Mouse (Mus musculus) G1E (cell line): Measurements from ENCODE around the gene Cep295. TPM values are rescaled to one million over a fixed set of nuclear protein-coding genes. Genes with fewer than 3 reads are reported as not detected.

Source experiments
- ATAC-seq: 2 replicates; pipeline ENCODE4 v1.8.0; 2016; ENCODE audit warnings: mild to moderate bottlenecking; ENCODE audit not compliant: insufficient number of reproducible peaks, poor library complexity, low FRiP score, severe bottlenecking; ENCODE audit errors: extremely low read depth
- DNase-seq: peaks from one replicate; pipeline ENCODE4 v3.0.0; 2012; ENCODE audit warnings: low spot score
- H3K27me3 ChIP-seq: 2 replicates; pipeline ENCODE4 v1.6.1; 2012; ENCODE audit warnings: mild to moderate bottlenecking, low read length, inconsistent platforms; ENCODE audit not compliant: insufficient read depth
- H3K36me3 ChIP-seq: replicated peaks from 2 replicates; pipeline ENCODE3; 2012; ENCODE audit warnings: mild to moderate bottlenecking, inconsistent platforms
- H3K4me1 ChIP-seq: 2 replicates; pipeline ENCODE4 v1.6.1; 2012; ENCODE audit warnings: low read depth, low read length, inconsistent platforms, mixed read lengths; ENCODE audit not compliant: insufficient read depth
- H3K4me3 ChIP-seq: 2 replicates; pipeline ENCODE4 v1.5.1; 2012; ENCODE audit warnings: low read depth, mild to moderate bottlenecking, inconsistent platforms, low read length, moderate library complexity, mixed read lengths
- H3K9me3 ChIP-seq: replicated peaks from 2 replicates; pipeline ENCODE4 v1.6.1; 2012; ENCODE audit warnings: inconsistent platforms
- CTCF ChIP-seq: IDR thresholded peaks from 2 replicates; pipeline ENCODE4 v1.5.1; 2012; ENCODE audit warnings: low read depth, low read length, inconsistent platforms, mixed read lengths
- GATA1 ChIP-seq: IDR thresholded peaks from 2 replicates; pipeline ENCODE4 v1.6.1; 2012; ENCODE audit warnings: borderline replicate concordance, low read length, inconsistent platforms, mixed read lengths
- GATA2 ChIP-seq: IDR thresholded peaks from 2 replicates; pipeline ENCODE4 v1.6.1; 2012; ENCODE audit warnings: low read depth, low read length, inconsistent platforms, borderline replicate concordance
- POLR2AphosphoS5 ChIP-seq: IDR thresholded peaks from 2 replicates; pipeline ENCODE4 v1.6.1; 2012; ENCODE audit warnings: low read depth, low read length, inconsistent platforms; ENCODE audit not compliant: insufficient replicate concordance
- TAL1 ChIP-seq: conservative IDR thresholded peaks from 2 replicates; pipeline ENCODE4 v1.6.1; 2012; ENCODE audit warnings: low read depth, low read length, inconsistent platforms, mixed read lengths
- polyA plus RNA-seq: library from polyadenylated mRNA; stranded (reverse); fragments of >175 nt; gene quantifications from 2 replicates; pipeline ENCODE4 v1.2.3, GENCODE M21; 2012
- total RNA-seq, 2 experiments: library from RNA; stranded (forward) in 1 of 2; stranded (reverse) in 1 of 2; fragments of 200-1000 nt in 1 of 2; fragments of >200 nt in 1 of 2; fragmentation: Nextera tagmentation in 1 of 2; gene quantifications; 2 replicates each; pipeline ENCODE4 v1.2.3; 2014 to 2017

Gene Cep295
- total and polyA plus RNA-seq, 3 experiments: 5.8 to 168 (median 79.0) TPM

- TF ChIP-seq GATA1 (no peak), GATA2 (no peak), POLR2AphosphoS5 (no peak)
- DNase-seq (no peak), ATAC-seq (peak; percentile 22; the same call in 1 of the 2 replicates)
- no peak overlapping the region for H3K4me3 ChIP-seq
- H3K27me3 ChIP-seq: peaks cover 7% of the 10 kb centered on the region
- H3K9me3 ChIP-seq: peaks cover 3% of the 10 kb centered on the region; the same call in 1 of the 2 replicates
- H3K36me3 ChIP-seq: no peaks in the 10 kb centered on the region
- no peaks in the 10 kb centered on the region for H3K4me1 ChIP-seq
These were observed 8.3 kb upstream of the Cep295 start for GRCm38 (mm10) chr9:15365856-15366255.

GRCm38 (mm10) chr9:15364843-15365242, 7.3 kb upstream of the Cep295 start:
- no peaks in the 10 kb centered on the region for H3K4me1 ChIP-seq
- H3K36me3 ChIP-seq: no peaks in the 10 kb centered on the region
- ATAC-seq (no peak), DNase-seq (no peak)
- no peak overlapping the region for H3K4me3 ChIP-seq
- peaks cover 3% of the 10 kb centered on the region; the same call in 1 of the 2 replicates for H3K9me3 ChIP-seq
- no peak for TF ChIP-seq POLR2AphosphoS5
- no peak for TF ChIP-seq TAL1
- no peak for TF ChIP-seq GATA2
- TF ChIP-seq GATA1: no peak
- no peak for TF ChIP-seq CTCF
- H3K27me3 ChIP-seq: peaks cover 7% of the 10 kb centered on the region

GRCm38 (mm10) chr9:15356916-15357483, 588 bp downstream of the Cep295 start:
- DNase-seq (no peak), ATAC-seq (peak; percentile 12; the same call in 1 of the 2 replicates)
- peaks cover 28% of the 10 kb centered on the region for H3K4me1 ChIP-seq
- TF ChIP-seq CTCF: no peak
- TF ChIP-seq GATA1: no peak
- no peaks in the 10 kb centered on the region for H3K9me3 ChIP-seq
- H3K4me3 ChIP-seq: peak overlapping the region; percentile 73
- H3K27me3 ChIP-seq: no peaks in the 10 kb centered on the region
- H3K36me3 ChIP-seq: peaks cover 29% of the 10 kb centered on the region

- ATAC-seq: no peak
- TF ChIP-seq TAL1 (no peak), CTCF (no peak), GATA1 (no peak), GATA2 (no peak), POLR2AphosphoS5 (no peak)
- DNase-seq: no peak
- no peak overlapping the region for H3K4me3 ChIP-seq
- H3K27me3 ChIP-seq: no peaks in the 10 kb centered on the region
- no peaks in the 10 kb centered on the region for H3K9me3 ChIP-seq
- H3K36me3 ChIP-seq: peaks cover 85% of the 10 kb centered on the region
- peaks cover 12% of the 10 kb centered on the region for H3K4me1 ChIP-seq
These were observed 7.7 kb downstream of the Cep295 start for GRCm38 (mm10) chr9:15349925-15350324.

DNA sequence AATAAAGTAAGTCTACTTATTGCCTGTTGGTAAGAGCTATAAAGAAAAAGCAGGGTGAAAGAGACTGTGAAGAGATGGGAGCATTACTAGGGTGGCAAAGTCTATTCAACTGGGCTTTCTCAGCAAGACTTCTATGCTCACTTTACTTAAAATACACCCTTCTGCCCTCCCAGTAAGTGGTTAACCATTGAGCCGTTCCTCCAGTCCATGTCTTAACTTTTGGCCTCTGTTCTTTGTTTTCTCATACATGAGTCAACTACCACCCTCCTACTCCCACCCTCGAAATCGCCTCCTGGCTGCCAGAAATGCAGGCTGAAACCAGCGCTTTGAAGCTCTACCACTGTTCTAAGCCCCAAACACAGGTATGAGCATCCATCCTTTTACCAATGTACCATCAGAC, 19.8 kb downstream of the Cep295 start:
- Histone ChIP-seq H3K27me3 (no peaks in the 10 kb centered on the region), H3K4me1 (no peaks in the 10 kb centered on the region; the same call in 1 of the 2 replicates), H3K4me3 (no peak overlapping the region), H3K9me3 (no peaks in the 10 kb centered on the region), H3K36me3 (peaks cover 93% of the 10 kb centered on the region)
- no peak for DNase-seq
- no peak for TF ChIP-seq CTCF
- no peak for TF ChIP-seq TAL1
- no peak for TF ChIP-seq GATA2
- no peak for TF ChIP-seq GATA1
- no peak for TF ChIP-seq POLR2AphosphoS5
- ATAC-seq: no peak

DNA sequence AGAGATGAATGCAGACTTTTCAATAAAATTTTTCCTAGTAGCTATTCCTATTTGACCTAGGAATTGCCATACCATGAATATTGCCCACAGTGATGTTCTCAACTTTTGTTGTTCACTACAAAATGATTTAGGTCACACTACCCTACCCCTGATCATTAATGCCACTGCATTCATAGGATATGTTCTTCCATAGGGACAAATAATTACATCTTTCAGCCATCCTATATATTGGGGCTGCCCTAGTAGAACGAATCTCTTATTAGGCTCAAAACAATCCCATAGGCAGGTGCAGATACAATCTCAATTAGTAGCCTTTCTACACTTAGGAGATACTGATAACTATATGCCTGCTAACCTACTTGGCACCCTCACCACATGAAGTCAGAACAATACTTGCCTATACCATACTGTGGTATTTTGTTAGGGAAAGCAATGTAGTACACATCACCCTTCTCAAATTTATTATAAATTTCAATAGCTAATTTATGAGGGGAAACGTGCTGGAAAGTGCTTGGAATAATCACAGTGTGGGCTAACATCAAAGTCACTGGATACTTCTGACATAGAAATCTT, 39.3 kb downstream of the Cep295 start:
- DNase-seq: no peak
- peaks cover 73% of the 10 kb centered on the region for H3K36me3 ChIP-seq
- H3K27me3 ChIP-seq: no peaks in the 10 kb centered on the region
- no peak overlapping the region for H3K4me3 ChIP-seq
- H3K9me3 ChIP-seq: no peaks in the 10 kb centered on the region
- ATAC-seq: 0 out of 2 replicates have a peak, but pooled peaks have one; percentile 6
- H3K4me1 ChIP-seq: peaks cover under 1% of the 10 kb centered on the region; the same call in 1 of the 2 replicates
- TF ChIP-seq GATA2 (no peak), POLR2AphosphoS5 (no peak), GATA1 (no peak), TAL1 (no peak), CTCF (no peak)
